Comparison of ENCODE assay signal across 9 mouse cellular contexts in the genomic region with DNA sequence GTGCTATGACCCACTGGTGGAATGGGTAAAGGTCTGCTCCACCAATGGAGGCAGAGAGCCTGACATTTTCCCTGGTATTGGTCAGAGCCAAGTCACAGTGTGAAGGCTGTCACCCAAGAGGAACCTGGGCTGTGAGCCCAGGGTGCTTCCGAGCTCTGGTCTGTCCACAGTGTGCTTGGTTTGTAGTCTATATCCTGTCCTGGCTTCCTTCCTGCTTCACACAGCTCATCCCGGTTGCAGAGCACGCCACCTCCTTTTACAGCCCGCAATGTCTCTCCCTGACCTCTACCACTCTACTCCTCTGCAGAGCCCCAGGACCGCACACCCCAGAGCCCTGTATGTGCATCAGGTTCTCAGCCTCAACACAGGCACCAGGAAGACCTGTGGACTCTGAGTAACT.
DNase-seq lines count a peak whose midpoint lies in the region; ATAC-seq and TF ChIP-seq lines count a peak whose summit lies in the region.
"Had no signal": no experiment of that assay in that cellular context is flagged by ENCODE, and none has a peak within 500 bp of the region (broad histone marks: within the 10 kb centered on the region; RNA-seq: fewer than 3 reads in every experiment).

No protein-coding gene starts in this region.

- peaks cover 31% of the 10 kb centered on the region for H3K4me1 ChIP-seq in heart, embryonic 13.5 days
- H3K4me1 ChIP-seq in intestine, postnatal 0 days (replicated peaks; ENCODE audit: control insufficient read depth, insufficient read depth, low read length), result no peaks in the 10 kb centered on the region

- no peaks in the 10 kb centered on the region for H3K36me3 ChIP-seq in heart, embryonic 13.5 days
- H3K36me3 ChIP-seq in intestine, postnatal 0 days (ENCODE audit: control insufficient read depth, insufficient read depth), result no peaks in the 10 kb centered on the region

- H3K4me2 ChIP-seq in heart, embryonic 13.5 days, result no peak overlapping the region
- no peak overlapping the region for H3K4me2 ChIP-seq in intestine, postnatal 0 days (replicated peaks; ENCODE audit: low read depth)

- H3K9ac ChIP-seq in heart, embryonic 13.5 days, result no peak overlapping the region
- no peak overlapping the region for H3K9ac ChIP-seq in intestine, postnatal 0 days (ENCODE audit: low read depth, low read length)

- peak; percentile 33 for DNase-seq in adrenal gland, adult 2 months
- DNase-seq in adrenal gland, adult 18-20 months (ENCODE audit: low spot score in 2 of 2), result no peak
- DNase-seq in adrenal gland, postnatal 14 days, result peak; percentile 11
- DNase-seq in kidney, postnatal 4 days, result peak; percentile 10 to 34
- no peak for DNase-seq in layer of hippocampus, postnatal 14 days (ENCODE audit: low spot score in 2 of 2)

- no peak for TF ChIP-seq CTCF in intestine, postnatal 0 days (IDR thresholded peaks at IDR 0.05; ENCODE audit: low read depth)

- no peak overlapping the region for H3K27ac ChIP-seq in heart, embryonic 13.5 days (replicated peaks)
- no peak overlapping the region for H3K27ac ChIP-seq in intestine, postnatal 0 days (ENCODE audit: low read depth, low read length)

- ATAC-seq in heart, embryonic 13.5 days (ENCODE audit: extremely low read depth, insufficient number of reproducible peaks, low FRiP score, low TSS enrichment), result peak; percentile 42; the same call in 1 of the 2 replicates
- ATAC-seq in intestine, postnatal 0 days, result no peak
- no peak for ATAC-seq in erythroid progenitor cell, adult 5-6 weeks (replicated peaks; ENCODE audit: low FRiP score, poor library complexity, severe bottlenecking)
- ATAC-seq: Patski had no signal

- no peaks in the 10 kb centered on the region for H3K9me3 ChIP-seq in heart, embryonic 13.5 days
- no peaks in the 10 kb centered on the region for H3K9me3 ChIP-seq in intestine, postnatal 0 days (ENCODE audit: control insufficient read depth)

- H3K4me3 ChIP-seq in heart, embryonic 13.5 days, result no peak overlapping the region
- H3K4me3 ChIP-seq in intestine, postnatal 0 days (ENCODE audit: low read depth, low read length), result no peak overlapping the region

- 67% methylated on average over 5 of the region's 5 CpGs for WGBS in heart, embryonic 13.5 days
- 64% methylated on average over 5 of the region's 5 CpGs for WGBS in intestine, postnatal 0 days

- H3K27me3 ChIP-seq in heart, embryonic 13.5 days (replicated peaks), result no peaks in the 10 kb centered on the region
- H3K27me3 ChIP-seq in intestine, postnatal 0 days (replicated peaks; ENCODE audit: control insufficient read depth, insufficient read depth, low read length), result no peaks in the 10 kb centered on the region

Comparison
In these comparisons a context has a peak if more than half of its experiments do, and no peak if none do; other contexts are left out.
1. DNase-seq: peak in adrenal gland, adult 2 months (single experiment), adrenal gland, postnatal 14 days (single experiment) and kidney, postnatal 4 days (2 of 2); none in adrenal gland, adult 18-20 months (0 of 2) and layer of hippocampus, postnatal 14 days (0 of 2).